Mouse (Mus musculus) frontal cortex, adult (tissue): ENCODE measurements around the gene Gm11009.
"Not testable (repeated sequence)": the region's sequence is repeated elsewhere in the genome, so short reads cannot be mapped to it uniquely, and the experiment has no call there.

Source experiments
- ATAC-seq: cut with Nextera tagmentation; 2 replicates; pipeline ENCODE4 v1.9.2; 2017; ENCODE audit warnings: mild to moderate bottlenecking, moderate library complexity, mixed read lengths; ENCODE audit not compliant: low TSS enrichment

Gene Gm11009

DNA sequence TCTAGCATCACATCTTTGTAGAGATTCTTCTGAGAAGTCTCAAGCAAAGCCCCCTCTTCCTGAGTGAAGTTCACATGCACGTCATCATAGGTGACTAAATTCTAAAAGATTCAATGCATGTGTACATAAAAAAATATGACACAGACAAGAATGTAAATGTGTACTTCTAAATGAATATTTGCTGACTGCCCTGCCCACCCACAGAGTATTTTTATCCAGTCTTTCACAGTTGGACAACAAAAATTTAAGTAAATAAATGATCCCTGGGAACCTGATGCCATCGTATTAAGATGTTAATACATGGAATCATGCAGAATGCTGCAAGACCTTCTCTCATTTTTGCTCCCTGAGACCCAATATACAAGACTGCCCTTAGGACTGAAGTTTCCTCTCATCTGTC is at the start of gene Gm11009:
Gm11009 (minus strand) TSS at position 101 of the 400 bp plus-strand sequence.
- not testable (repeated sequence) for ATAC-seq
